Mouse (Mus musculus): Measurements from ENCODE around the gene Pde7b.

DNA sequence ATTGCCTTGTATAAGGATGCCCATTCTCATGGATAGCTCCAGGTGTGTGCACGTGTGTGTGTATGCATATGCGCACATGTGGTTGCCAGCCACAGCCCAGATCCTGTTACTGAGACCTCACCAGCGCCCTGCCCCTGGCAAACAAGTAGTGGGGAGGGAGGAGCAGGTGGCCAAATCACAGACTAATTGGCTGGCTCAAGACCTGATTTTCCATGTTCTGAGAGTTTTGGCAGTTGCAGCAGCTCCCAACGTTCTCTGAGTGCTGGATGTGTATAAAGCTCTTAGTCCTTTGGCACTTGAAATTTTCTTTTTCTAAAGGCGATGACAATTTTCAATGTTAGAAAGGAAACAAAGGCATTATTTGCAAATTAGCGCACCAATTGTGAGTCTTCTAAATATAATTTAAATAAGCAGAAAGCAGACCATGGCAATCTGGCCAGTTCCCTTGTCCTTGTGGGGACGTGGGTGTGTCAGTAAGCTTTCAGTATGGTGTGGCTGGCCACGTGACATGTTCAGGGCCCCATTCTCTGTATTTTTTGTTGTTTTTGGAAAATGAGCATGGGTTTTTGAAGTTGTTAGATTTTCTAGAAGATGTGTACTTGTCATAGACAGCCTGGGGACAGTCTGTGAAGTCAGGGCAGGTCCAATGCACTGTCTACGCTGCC lies 345.7 kb downstream of the Pde7b start:
- TF ChIP-seq CTCF (IDR thresholded peaks at IDR 0.05; ENCODE audit: insufficient read depth, low read length) = no peak
- no peak for TF ChIP-seq POLR2A (IDR thresholded peaks at IDR 0.05; ENCODE audit: borderline replicate concordance, extremely low read depth, low read depth, low read length)

Data from lung, adult 2 months (tissue).